Mouse (Mus musculus): Measurements from ENCODE around the gene Glrx.

GRCm38 (mm10) chr13:75876592-75876991 lies 36.9 kb downstream of the Glrx start:
- TF ChIP-seq CTCF (IDR thresholded peaks at IDR 0.05; ENCODE audit: low read depth) (no peak), EP300 (IDR thresholded peaks at IDR 0.05; ENCODE audit: low read depth) (no peak)
